Mouse (Mus musculus) myocyte (in vitro differentiated cells): Measurements from ENCODE around the gene Dnajb13. TPM values are rescaled to one million over a fixed set of nuclear protein-coding genes. Genes with fewer than 3 reads are reported as not detected.

ENCODE experiments used
- H3K27me3 ChIP-seq: one replicate; pipeline ENCODE4 v1.6.1; 2011; ENCODE audit not compliant: control insufficient read depth, insufficient read depth, insufficient read length
- H3K36me3 ChIP-seq: one replicate; pipeline ENCODE4 v1.6.1; 2011; ENCODE audit not compliant: control insufficient read depth, insufficient read depth
- H3K4me2 ChIP-seq: one replicate; pipeline ENCODE4 v1.6.1; 2011; ENCODE audit warnings: low read depth, control low read depth
- H3K4me3 ChIP-seq: one replicate; pipeline ENCODE4 v1.5.1; 2011; ENCODE audit warnings: mild to moderate bottlenecking, control low read depth, moderate library complexity
- H3K79me2 ChIP-seq: one replicate; pipeline ENCODE4 v1.6.1; 2011; ENCODE audit not compliant: control insufficient read depth, insufficient read depth
- H3ac ChIP-seq: one replicate; pipeline ENCODE4 v1.6.1; 2011; ENCODE audit not compliant: control insufficient read depth, insufficient read length
- CEBPB ChIP-seq: IDR thresholded peaks from 2 replicates; pipeline ENCODE4 v1.6.1; 2011; ENCODE audit warnings: mild to moderate bottlenecking, moderate library complexity; ENCODE audit not compliant: poor library complexity, insufficient read depth, severe bottlenecking
- E2F4 ChIP-seq: IDR thresholded peaks from one replicate; pipeline ENCODE4 v1.6.1; 2011; ENCODE audit warnings: mild to moderate bottlenecking, control low read depth, moderate library complexity; ENCODE audit not compliant: insufficient read depth
- MAX ChIP-seq: IDR thresholded peaks from one replicate; pipeline ENCODE4 v1.6.1; 2011; ENCODE audit warnings: low read depth, mild to moderate bottlenecking, control low read depth
- MYOD1 ChIP-seq, 3 experiments: IDR thresholded peaks; one replicate each; pipeline ENCODE4 v1.6.1; 2011; ENCODE audit warnings: control low read depth in 2 of 3, low read depth in 2 of 3, mild to moderate bottlenecking in 2 of 3, moderate library complexity in 1 of 3; ENCODE audit not compliant: insufficient read length in 2 of 3, control insufficient read depth in 1 of 3
- MYOG ChIP-seq, 3 experiments: IDR thresholded peaks; one replicate each; pipeline ENCODE4 v1.6.1; 2011; ENCODE audit warnings: control low read depth in 2 of 3, low read depth in 2 of 3, mild to moderate bottlenecking in 2 of 3; ENCODE audit not compliant: insufficient read length in 2 of 3, control insufficient read depth in 1 of 3, insufficient read depth in 1 of 3
- POLR2A ChIP-seq: IDR thresholded peaks from one replicate; pipeline ENCODE4 v1.6.1; 2011; ENCODE audit warnings: low read depth, mild to moderate bottlenecking, control low read depth, moderate library complexity; ENCODE audit not compliant: insufficient read length
- POLR2AphosphoS2 ChIP-seq: IDR thresholded peaks from one replicate; pipeline ENCODE4 v1.6.1; 2011; ENCODE audit warnings: low read depth, control low read depth; ENCODE audit not compliant: insufficient read length
- REST ChIP-seq: IDR thresholded peaks from one replicate; pipeline ENCODE4 v1.6.1; 2011; ENCODE audit warnings: mild to moderate bottlenecking, control low read depth, moderate library complexity; ENCODE audit not compliant: insufficient read depth, insufficient read length
- SRF ChIP-seq: IDR thresholded peaks from one replicate; pipeline ENCODE4 v1.6.1; 2011; ENCODE audit warnings: low read depth; ENCODE audit not compliant: control insufficient read depth, insufficient read length
- TCF12 ChIP-seq: IDR thresholded peaks from one replicate; pipeline ENCODE4 v1.6.1; 2011; ENCODE audit warnings: mild to moderate bottlenecking, control low read depth; ENCODE audit not compliant: poor library complexity, insufficient read depth, severe bottlenecking
- TCF3 ChIP-seq: IDR thresholded peaks from one replicate; pipeline ENCODE4 v1.6.1; 2011; ENCODE audit warnings: low read depth, control low read depth; ENCODE audit not compliant: insufficient read length
- USF1 ChIP-seq: IDR thresholded peaks from one replicate; pipeline ENCODE4 v1.6.1; 2011; ENCODE audit warnings: low read depth, mild to moderate bottlenecking, control low read depth, moderate library complexity
- polyA plus RNA-seq: library from polyadenylated mRNA; unstranded; fragments of >200 nt; fragmentation: generic; extraction: Trizol; gene quantifications from one replicate; pipeline ENCODE4 v1.2.1, GENCODE M21; 2012; ENCODE audit warnings: missing spikeins

The Dnajb13 gene
- polyA plus RNA-seq, 1 experiment, result 0.46 TPM

GRCm38 (mm10) chr7:100463194-100463593, 51.6 kb downstream of the Dnajb13 start:
- H3K4me2 ChIP-seq, result no peak overlapping the region
- TF ChIP-seq POLR2AphosphoS2 (no peak), MYOD1 (IDR thresholded peaks at IDR 0.05; ENCODE audit: control insufficient read depth in 1 of 3, insufficient read length in 2 of 3, low read depth in 2 of 3) (no peak), REST (no peak), TCF3 (no peak), POLR2A (no peak), TCF12 (no peak), CEBPB (no peak), SRF (no peak), MAX (no peak), USF1 (no peak), MYOG (IDR thresholded peaks at IDR 0.05; ENCODE audit: control insufficient read depth in 1 of 3, insufficient read depth in 1 of 3, insufficient read length in 2 of 3, low read depth in 2 of 3) (no peak), E2F4 (no peak)
- H3K4me3 ChIP-seq, result no peak overlapping the region
- no peaks in the 10 kb centered on the region for H3K27me3 ChIP-seq
- no peaks in the 10 kb centered on the region for H3K36me3 ChIP-seq
- no peaks in the 10 kb centered on the region for H3K79me2 ChIP-seq
- no peak overlapping the region for H3ac ChIP-seq

- H3K4me3 ChIP-seq, result no peak overlapping the region
- H3K79me2 ChIP-seq, result no peaks in the 10 kb centered on the region
- H3K36me3 ChIP-seq, result no peaks in the 10 kb centered on the region
- TF ChIP-seq MAX (no peak), POLR2A (no peak), REST (no peak), POLR2AphosphoS2 (no peak), CEBPB (no peak), MYOG (IDR thresholded peaks at IDR 0.05; ENCODE audit: control insufficient read depth in 1 of 3, insufficient read depth in 1 of 3, insufficient read length in 2 of 3, low read depth in 2 of 3) (no peak), E2F4 (no peak), USF1 (no peak), SRF (no peak), TCF12 (no peak), TCF3 (no peak), MYOD1 (IDR thresholded peaks at IDR 0.05; ENCODE audit: control insufficient read depth in 1 of 3, insufficient read length in 2 of 3, low read depth in 2 of 3) (no peak)
- no peak overlapping the region for H3K4me2 ChIP-seq
- H3ac ChIP-seq, result no peak overlapping the region
- H3K27me3 ChIP-seq, result no peaks in the 10 kb centered on the region
These were observed 53.1 kb downstream of the Dnajb13 start for GRCm38 (mm10) chr7:100461621-100462151.

- H3ac ChIP-seq, result no peak overlapping the region
- H3K4me3 ChIP-seq, result no peak overlapping the region
- no peaks in the 10 kb centered on the region for H3K27me3 ChIP-seq
- TF ChIP-seq TCF3 (no peak), MYOD1 (IDR thresholded peaks at IDR 0.05; ENCODE audit: control insufficient read depth in 1 of 3, insufficient read length in 2 of 3, low read depth in 2 of 3) (no peak), USF1 (no peak)
- no peaks in the 10 kb centered on the region for H3K36me3 ChIP-seq
- H3K4me2 ChIP-seq, result no peak overlapping the region
- H3K79me2 ChIP-seq, result no peaks in the 10 kb centered on the region
These were observed 54.9 kb downstream of the Dnajb13 start for GRCm38 (mm10) chr7:100459862-100460261.

GRCm38 (mm10) chr7:100458153-100458552, 56.6 kb downstream of the Dnajb13 start:
- H3K27me3 ChIP-seq, result no peaks in the 10 kb centered on the region
- no peak overlapping the region for H3K4me3 ChIP-seq
- no peak overlapping the region for H3K4me2 ChIP-seq
- H3ac ChIP-seq, result no peak overlapping the region
- H3K36me3 ChIP-seq, result no peaks in the 10 kb centered on the region
- no peak for TF ChIP-seq TCF3
- peak in 1 of 3 experiments; percentile 30 for TF ChIP-seq MYOG (IDR thresholded peaks at IDR 0.05; ENCODE audit: control insufficient read depth in 1 of 3, insufficient read depth in 1 of 3, insufficient read length in 2 of 3, low read depth in 2 of 3)
- H3K79me2 ChIP-seq, result no peaks in the 10 kb centered on the region

Other genes with a start within 250 kb of the Dnajb13 start
- gene P4ha3, start 229.4 kb downstream of the Dnajb13 start, polyA plus RNA-seq, result 2.9 TPM
- 6.0 TPM for gene C2cd3, start 142.7 kb downstream of the Dnajb13 start, polyA plus RNA-seq
- gene Ppme1, start 142.7 kb downstream of the Dnajb13 start, polyA plus RNA-seq, result 46.8 TPM
- 2.2 TPM for gene Ucp3, start 42.0 kb downstream of the Dnajb13 start, polyA plus RNA-seq
- 387 TPM for gene Ucp2, start 21.6 kb downstream of the Dnajb13 start, polyA plus RNA-seq
- gene Coa4, start 22.1 kb upstream of the Dnajb13 start, polyA plus RNA-seq, result 15.5 TPM
- gene Rab6a, start 92.5 kb upstream of the Dnajb13 start, polyA plus RNA-seq, result 48.5 TPM
- 34.4 TPM for gene Mrpl48, start 93.3 kb upstream of the Dnajb13 start, polyA plus RNA-seq
- 1.9 TPM for gene Plekhb1, start 147.5 kb upstream of the Dnajb13 start, polyA plus RNA-seq
- gene Fam168a, start 191.7 kb upstream of the Dnajb13 start, polyA plus RNA-seq, result 21.7 TPM